Mouse (Mus musculus): ENCODE results near the gene Hsph1. TPM values are rescaled to one million over a fixed set of nuclear protein-coding genes. Genes with fewer than 3 reads are reported as not detected.

Hsph1 gene
- polyA plus RNA-seq, 1 experiment from 2014 or later = 7.3 TPM

- no peak for DNase-seq (ENCODE audit: low spot score)
- TF ChIP-seq CTCF (IDR thresholded peaks at IDR 0.05) (no peak), EP300 (IDR thresholded peaks at IDR 0.05) (no peak)
- Histone ChIP-seq H3K9me3 (ENCODE audit: low read length) (no peaks in the 10 kb centered on the region), H3K27me3 (replicated peaks; ENCODE audit: insufficient read depth, low read length) (no peaks in the 10 kb centered on the region), H3K4me2 (replicated peaks; ENCODE audit: low read depth, low read length) (no peak overlapping the region), H3K4me1 (ENCODE audit: insufficient read depth, low read depth, low read length) (peaks cover 8% of the 10 kb centered on the region; the same call in 1 of the 2 replicates), H3K4me3 (ENCODE audit: low read depth, low read length) (no peak overlapping the region), H3K9ac (replicated peaks; ENCODE audit: low read depth) (no peak overlapping the region), H3K36me3 (ENCODE audit: insufficient read depth, low read length) (no peaks in the 10 kb centered on the region), H3K27ac (ENCODE audit: low read length) (no peak overlapping the region)
- WGBS = 91% methylated on average over 3 of the region's 3 CpGs
- no peak for ATAC-seq
Observed at GRCm38 (mm10) chr5:149677196-149677595, 41.0 kb upstream of the Hsph1 start.

DNA sequence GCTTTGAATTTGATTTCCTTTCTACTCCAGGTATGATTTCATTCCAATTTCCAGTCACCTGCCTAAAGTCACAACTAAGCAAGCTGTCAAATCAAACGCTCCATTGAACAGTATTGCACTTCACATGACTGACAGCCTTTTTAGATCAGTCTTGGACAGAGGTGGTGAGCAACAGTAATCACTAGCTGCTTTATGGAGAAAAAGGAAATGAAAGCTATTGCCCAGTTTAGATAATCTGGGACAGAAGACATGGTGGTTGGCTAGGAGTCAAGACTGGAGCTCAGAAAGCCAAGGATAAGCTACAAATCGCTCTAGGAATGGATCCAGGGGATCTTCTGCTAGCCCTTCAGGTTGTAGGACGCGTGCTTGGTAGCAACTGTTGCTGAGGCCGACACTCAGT, 27.2 kb upstream of the Hsph1 start:
- no peaks in the 10 kb centered on the region for H3K4me1 ChIP-seq (ENCODE audit: insufficient read depth, low read depth, low read length)
- H3K4me2 ChIP-seq (replicated peaks; ENCODE audit: low read depth, low read length) = no peak overlapping the region
- no peak overlapping the region for H3K4me3 ChIP-seq (ENCODE audit: low read depth, low read length)
- H3K36me3 ChIP-seq (ENCODE audit: insufficient read depth, low read length) = no peaks in the 10 kb centered on the region
- ATAC-seq (no peak), DNase-seq (ENCODE audit: low spot score) (no peak)
- no peaks in the 10 kb centered on the region for H3K9me3 ChIP-seq (ENCODE audit: low read length)
- no peaks in the 10 kb centered on the region for H3K27me3 ChIP-seq (replicated peaks; ENCODE audit: insufficient read depth, low read length)
- H3K27ac ChIP-seq (ENCODE audit: low read length) = no peak overlapping the region
- TF ChIP-seq EP300 (IDR thresholded peaks at IDR 0.05) (no peak), CTCF (IDR thresholded peaks at IDR 0.05) (no peak)
- no peak overlapping the region for H3K9ac ChIP-seq (replicated peaks; ENCODE audit: low read depth)
- 83% methylated on average over 5 of the region's 5 CpGs for WGBS

GRCm38 (mm10) chr5:149662980-149663379, 26.8 kb upstream of the Hsph1 start:
- Histone ChIP-seq H3K27me3 (replicated peaks; ENCODE audit: insufficient read depth, low read length) (no peaks in the 10 kb centered on the region), H3K9ac (replicated peaks; ENCODE audit: low read depth) (no peak overlapping the region), H3K4me2 (replicated peaks; ENCODE audit: low read depth, low read length) (no peak overlapping the region), H3K4me3 (ENCODE audit: low read depth, low read length) (no peak overlapping the region), H3K27ac (ENCODE audit: low read length) (no peak overlapping the region), H3K36me3 (ENCODE audit: insufficient read depth, low read length) (no peaks in the 10 kb centered on the region), H3K9me3 (ENCODE audit: low read length) (no peaks in the 10 kb centered on the region), H3K4me1 (ENCODE audit: insufficient read depth, low read depth, low read length) (no peaks in the 10 kb centered on the region)
- TF ChIP-seq EP300 (IDR thresholded peaks at IDR 0.05) = no peak
- peak; percentile 14 for TF ChIP-seq CTCF (IDR thresholded peaks at IDR 0.05)
- 87% methylated on average over 6 of the region's 6 CpGs for WGBS
- DNase-seq (ENCODE audit: low spot score) = no peak
- ATAC-seq = no peak

- no peak overlapping the region for H3K4me2 ChIP-seq (replicated peaks; ENCODE audit: low read depth, low read length)
- no peak overlapping the region for H3K27ac ChIP-seq (ENCODE audit: low read length)
- DNase-seq (ENCODE audit: low spot score) = no peak
- H3K9ac ChIP-seq (replicated peaks; ENCODE audit: low read depth) = no peak overlapping the region
- no peaks in the 10 kb centered on the region for H3K9me3 ChIP-seq (ENCODE audit: low read length)
- no peaks in the 10 kb centered on the region for H3K27me3 ChIP-seq (replicated peaks; ENCODE audit: insufficient read depth, low read length)
- WGBS = 86% methylated on average over 6 of the region's 6 CpGs
- no peaks in the 10 kb centered on the region for H3K4me1 ChIP-seq (ENCODE audit: insufficient read depth, low read depth, low read length)
- no peak for ATAC-seq
- no peak for TF ChIP-seq EP300 (IDR thresholded peaks at IDR 0.05)
- no peak; the same call in 1 of the 2 replicates for TF ChIP-seq CTCF (IDR thresholded peaks at IDR 0.05)
- no peaks in the 10 kb centered on the region for H3K36me3 ChIP-seq (ENCODE audit: insufficient read depth, low read length)
- H3K4me3 ChIP-seq (ENCODE audit: low read depth, low read length) = no peak overlapping the region
Observed at GRCm38 (mm10) chr5:149661428-149661827, 25.3 kb upstream of the Hsph1 start.

DNA sequence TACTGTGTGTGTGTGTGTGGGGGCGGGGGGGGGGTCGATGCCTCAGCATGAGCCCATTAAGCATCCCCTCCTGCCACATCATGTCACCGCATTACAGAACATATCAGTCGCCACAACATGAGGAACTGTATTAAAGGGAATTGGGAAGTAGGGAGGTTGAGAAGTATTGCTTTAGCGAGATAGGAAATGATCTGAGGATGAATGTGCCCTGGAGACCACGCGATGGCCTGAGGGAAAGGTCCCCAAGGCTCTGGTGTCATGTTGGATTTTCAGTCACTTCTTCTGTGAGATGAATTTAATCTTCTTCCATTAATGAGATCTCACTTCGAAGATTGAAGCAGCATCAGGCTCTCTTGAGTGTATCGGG, 23.2 kb upstream of the Hsph1 start:
- Histone ChIP-seq H3K36me3 (ENCODE audit: insufficient read depth, low read length) (no peaks in the 10 kb centered on the region), H3K4me3 (ENCODE audit: low read depth, low read length) (no peak overlapping the region), H3K9ac (replicated peaks; ENCODE audit: low read depth) (no peak overlapping the region), H3K9me3 (ENCODE audit: low read length) (no peaks in the 10 kb centered on the region), H3K4me2 (replicated peaks; ENCODE audit: low read depth, low read length) (no peak overlapping the region), H3K4me1 (ENCODE audit: insufficient read depth, low read depth, low read length) (no peaks in the 10 kb centered on the region), H3K27me3 (replicated peaks; ENCODE audit: insufficient read depth, low read length) (no peaks in the 10 kb centered on the region), H3K27ac (ENCODE audit: low read length) (no peak overlapping the region)
- no peak for ATAC-seq
- TF ChIP-seq EP300 (IDR thresholded peaks at IDR 0.05) (no peak), CTCF (IDR thresholded peaks at IDR 0.05) (no peak)
- WGBS = 48% methylated on average over 9 of the region's 9 CpGs
- DNase-seq (ENCODE audit: low spot score) = no peak

- Histone ChIP-seq H3K9me3 (ENCODE audit: low read length) (no peaks in the 10 kb centered on the region), H3K27me3 (replicated peaks; ENCODE audit: insufficient read depth, low read length) (no peaks in the 10 kb centered on the region), H3K36me3 (ENCODE audit: insufficient read depth, low read length) (no peaks in the 10 kb centered on the region), H3K9ac (replicated peaks; ENCODE audit: low read depth) (no peak overlapping the region), H3K27ac (ENCODE audit: low read length) (no peak overlapping the region), H3K4me3 (ENCODE audit: low read depth, low read length) (no peak overlapping the region), H3K4me2 (replicated peaks; ENCODE audit: low read depth, low read length) (no peak overlapping the region), H3K4me1 (ENCODE audit: insufficient read depth, low read depth, low read length) (no peaks in the 10 kb centered on the region)
- WGBS = 63% methylated on average over 9 of the region's 9 CpGs
- DNase-seq (ENCODE audit: low spot score) = no peak
- TF ChIP-seq EP300 (IDR thresholded peaks at IDR 0.05) (no peak), CTCF (IDR thresholded peaks at IDR 0.05) (no peak)
- no peak for ATAC-seq
Observed at GRCm38 (mm10) chr5:149658741-149659413, 22.7 kb upstream of the Hsph1 start.

GRCm38 (mm10) chr5:149658022-149658421, 21.8 kb upstream of the Hsph1 start:
- H3K4me2 ChIP-seq (replicated peaks; ENCODE audit: low read depth, low read length) = no peak overlapping the region
- H3K9me3 ChIP-seq (ENCODE audit: low read length) = no peaks in the 10 kb centered on the region
- H3K27ac ChIP-seq (ENCODE audit: low read length) = no peak overlapping the region
- H3K27me3 ChIP-seq (replicated peaks; ENCODE audit: insufficient read depth, low read length) = no peaks in the 10 kb centered on the region
- no peaks in the 10 kb centered on the region for H3K4me1 ChIP-seq (ENCODE audit: insufficient read depth, low read depth, low read length)
- DNase-seq (ENCODE audit: low spot score) (no peak), ATAC-seq (no peak)
- no peaks in the 10 kb centered on the region for H3K36me3 ChIP-seq (ENCODE audit: insufficient read depth, low read length)
- no peak for TF ChIP-seq EP300 (IDR thresholded peaks at IDR 0.05)
- no peak for TF ChIP-seq CTCF (IDR thresholded peaks at IDR 0.05)
- WGBS = 50% methylated on average over 3 of the region's 3 CpGs
- H3K9ac ChIP-seq (replicated peaks; ENCODE audit: low read depth) = no peak overlapping the region
- H3K4me3 ChIP-seq (ENCODE audit: low read depth, low read length) = no peak overlapping the region
